Mouse (Mus musculus): ENCODE measurements at regions not wholly inside any gene's neighbourhood (a gene's known extent, or its start where the extent isn't known, plus 50 kb on each side); places are given as distances from the start of the nearest gene placed in this dataset.

- DNase-seq: no peak
Measured at GRCm38 (mm10) chr3:103408724-103409123, 129.6 kb downstream of the Trim33 start.

- no peak for DNase-seq
Measured at GRCm38 (mm10) chr3:103412247-103412646, 133.2 kb downstream of the Trim33 start.

DNA sequence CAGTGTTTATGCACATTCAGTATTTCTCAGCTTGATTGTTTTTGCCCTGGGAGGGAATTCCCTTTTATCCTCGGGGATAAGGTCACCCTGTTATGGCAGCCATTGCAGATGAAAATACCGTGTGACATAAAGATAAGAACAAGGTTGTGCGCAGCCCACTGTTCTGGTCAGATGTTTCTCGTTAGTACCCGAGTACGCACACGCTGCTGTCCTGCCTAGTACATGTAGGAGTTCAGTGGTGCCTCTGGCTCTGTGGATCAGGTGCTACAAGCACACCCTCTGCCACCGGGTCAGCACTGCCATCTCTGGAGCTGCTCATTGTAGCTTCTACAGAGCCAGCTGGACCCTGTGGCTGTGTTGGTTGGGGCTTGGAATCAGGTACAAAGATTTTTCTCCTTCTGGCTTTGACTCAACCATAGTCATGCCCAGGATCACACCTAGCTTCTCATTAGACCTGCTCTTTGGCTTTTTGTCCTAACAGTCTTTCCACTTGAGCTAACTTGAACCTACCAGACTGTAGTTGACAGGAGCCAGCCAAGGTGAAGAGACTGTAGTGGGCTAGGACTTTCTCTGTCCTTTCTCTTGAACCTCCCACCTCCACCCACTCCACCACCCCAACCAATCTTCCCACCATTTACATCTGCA, 136.1 kb downstream of the Trim33 start:
- DNase-seq: no peak

GRCm38 (mm10) chr3:103416296-103416695, 137.2 kb downstream of the Trim33 start:
- DNase-seq: no peak

- no peak for DNase-seq
Measured at GRCm38 (mm10) chr3:103417781-103418180, 138.7 kb downstream of the Trim33 start.

GRCm38 (mm10) chr3:103419761-103420620, 140.9 kb downstream of the Trim33 start:
- DNase-seq: peak in 1 of 2 experiments; percentile 16

- no peak for DNase-seq
Measured at GRCm38 (mm10) chr3:103420621-103421274, 141.7 kb downstream of the Trim33 start.

DNA sequence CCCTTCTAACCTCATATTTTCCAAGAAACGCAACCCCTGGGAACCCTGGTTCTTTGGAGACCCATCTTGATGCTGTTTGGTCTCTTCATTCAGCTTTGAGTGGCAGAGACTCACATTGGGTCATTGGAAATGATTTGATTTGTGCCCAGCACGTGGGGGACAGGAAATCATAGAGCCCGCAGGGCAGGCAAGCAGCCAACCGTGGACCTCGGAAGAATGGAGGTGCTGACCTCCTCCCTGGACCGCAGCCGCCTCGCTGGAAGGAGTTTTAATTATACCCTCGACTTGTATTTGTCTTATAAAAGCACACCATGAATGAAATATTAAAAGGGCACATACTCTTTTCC, 142.2 kb downstream of the Trim33 start:
- DNase-seq: no peak

GRCm38 (mm10) chr3:103422806-103423205, 143.7 kb downstream of the Trim33 start:
- no peak for DNase-seq

DNA sequence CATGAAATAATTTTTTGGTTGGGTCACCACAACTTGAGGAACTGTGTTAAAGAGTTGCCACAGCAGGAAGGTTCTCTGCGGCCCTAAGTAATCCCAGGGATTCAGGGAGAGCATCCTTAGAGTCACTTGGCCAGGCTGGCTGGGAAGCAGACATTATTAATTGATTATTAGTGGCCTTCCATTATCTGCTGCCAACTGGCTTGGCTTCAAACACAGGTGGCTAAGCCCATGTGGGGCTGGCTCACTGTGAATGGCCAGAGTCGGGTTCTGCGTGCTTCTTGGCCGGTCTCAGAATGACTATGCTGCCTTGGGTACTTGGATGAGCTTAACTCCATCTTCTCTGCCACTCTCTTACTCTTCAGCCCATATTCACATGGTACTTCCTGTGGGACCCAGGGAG, 144.2 kb downstream of the Trim33 start:
- DNase-seq: no peak

GRCm38 (mm10) chr3:103425812-103426430, 146.8 kb downstream of the Trim33 start:
- DNase-seq: no peak

GRCm38 (mm10) chr3:103429227-103429788, 145.7 kb upstream of the Syt6 start:
- no peak for DNase-seq

GRCm38 (mm10) chr3:103430131-103430530, 144.9 kb upstream of the Syt6 start:
- no peak for DNase-seq

DNA sequence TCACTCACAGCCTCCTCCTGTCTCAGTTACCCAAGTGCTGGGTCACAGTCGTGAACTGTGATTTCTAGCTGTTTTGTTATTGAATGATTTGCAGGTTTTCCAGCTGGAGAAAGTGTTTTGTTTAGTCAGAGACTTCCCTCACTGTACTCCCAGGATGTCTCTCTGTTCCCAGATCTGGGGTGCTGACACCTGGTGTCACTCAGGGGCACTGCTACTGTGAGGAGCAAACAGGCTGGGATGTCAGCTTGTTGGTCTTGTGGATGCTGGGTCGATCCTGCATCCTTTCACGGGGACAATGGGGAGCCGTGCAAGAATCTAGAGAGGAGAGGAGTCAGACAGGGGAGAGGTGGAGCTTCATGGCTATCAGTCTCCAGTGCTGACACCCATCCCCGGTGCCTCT, 142.8 kb upstream of the Syt6 start:
- no peak for DNase-seq

- no peak for DNase-seq
Measured at GRCm38 (mm10) chr3:103436902-103437603, 138.0 kb upstream of the Syt6 start.

- DNase-seq: peak; percentile 57 to 71
Measured at GRCm38 (mm10) chr3:103438791-103439354, 136.2 kb upstream of the Syt6 start.

- no peak for DNase-seq
Measured at GRCm38 (mm10) chr3:103443247-103443646, 131.8 kb upstream of the Syt6 start.

GRCm38 (mm10) chr3:103445852-103446251, 129.2 kb upstream of the Syt6 start:
- DNase-seq: no peak

DNA sequence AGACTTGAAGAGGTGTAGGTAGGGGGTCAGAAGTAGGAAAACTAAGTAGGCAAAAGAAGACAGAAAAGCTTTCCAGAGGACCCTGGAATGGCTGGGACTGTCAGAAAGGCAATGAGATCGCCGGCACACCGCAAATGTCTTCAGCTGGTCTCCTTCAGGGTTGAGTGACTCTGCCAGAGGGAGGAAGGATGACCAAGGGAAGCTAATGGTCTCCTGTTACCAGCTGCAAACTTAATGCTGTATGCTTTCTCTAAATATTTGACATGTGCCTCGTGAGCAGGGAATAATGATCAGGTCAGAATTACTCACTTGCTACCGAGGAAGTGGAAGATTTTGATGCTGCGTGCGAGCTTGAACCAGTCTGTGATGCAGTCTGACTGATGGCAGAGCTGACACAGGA, 125.2 kb upstream of the Syt6 start:
- no peak for DNase-seq

DNA sequence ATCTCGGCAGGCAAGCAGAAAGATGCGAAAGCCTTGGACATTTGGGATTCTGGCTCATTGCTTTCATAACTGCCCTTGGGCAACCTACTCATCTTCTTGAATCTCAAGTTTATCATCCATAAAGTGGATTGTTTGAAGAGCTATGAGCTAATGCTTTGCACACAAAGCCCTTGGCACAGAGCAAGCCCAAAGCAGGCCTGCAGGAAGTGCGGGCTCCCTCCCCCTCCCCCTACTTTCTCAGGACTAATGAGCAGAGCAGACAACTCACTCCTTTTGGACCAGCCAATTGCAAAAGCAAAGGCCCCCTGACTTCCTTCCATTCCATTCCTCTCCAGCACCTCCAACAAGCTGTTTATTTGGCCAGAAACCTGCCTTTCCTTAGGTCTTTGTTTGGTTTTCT, 123.1 kb upstream of the Syt6 start:
- peak in 1 of 2 experiments; percentile 25 for DNase-seq

- DNase-seq: no peak
Measured at GRCm38 (mm10) chr3:103463760-103464159, 111.3 kb upstream of the Syt6 start.

GRCm38 (mm10) chr3:103464181-103464580, 110.8 kb upstream of the Syt6 start:
- DNase-seq: no peak

Measured in lung, adult 18-20 months (tissue).